Mouse (Mus musculus) liver, adult 2 months (tissue): ENCODE data around the gene Map6.

ENCODE experiments used
- CTCF ChIP-seq: fragments of 200-500 bp; IDR thresholded peaks from 2 replicates; pipeline ENCODE4 v1.5.1; 2011; ENCODE audit warnings: low read depth, low read length, control low read depth
- POLR2A ChIP-seq: fragments of 200-500 bp; IDR thresholded peaks from 2 replicates; pipeline ENCODE4 v1.6.1; 2011; ENCODE audit warnings: low read length, control low read depth; ENCODE audit not compliant: insufficient read depth; ENCODE audit errors: extremely low read depth

GRCm38 (mm10) chr7:99250386-99250785 lies 16.9 kb upstream of the Map6 start:
- TF ChIP-seq POLR2A (no peak), CTCF (no peak)
